Mouse (Mus musculus) thymus, adult 2 months (tissue): ENCODE measurements around the gene Olfr287. TPM values are rescaled to one million over a fixed set of nuclear protein-coding genes. Genes with fewer than 3 reads are reported as not detected.

Experiments used
- DNase-seq: peaks from one replicate; pipeline ENCODE4 v3.0.0; 2021
- H3K27ac ChIP-seq: fragments of 200-500 bp; 2 replicates; pipeline ENCODE4 v1.5.1; 2012; ENCODE audit warnings: low read length, control low read depth; ENCODE audit not compliant: control insufficient read depth, insufficient read depth
- H3K27me3 ChIP-seq: fragments of 200-500 bp; 2 replicates; pipeline ENCODE4 v1.6.1; 2012; ENCODE audit warnings: mild to moderate bottlenecking, low read length, moderate library complexity, mixed read lengths; ENCODE audit not compliant: control insufficient read depth, insufficient read depth
- H3K36me3 ChIP-seq: fragments of 200-500 bp; 2 replicates; pipeline ENCODE4 v1.6.1; 2012; ENCODE audit warnings: mild to moderate bottlenecking, low read length, moderate library complexity; ENCODE audit not compliant: control insufficient read depth, insufficient read depth
- H3K4me1 ChIP-seq: fragments of 200-500 bp; replicated peaks from 2 replicates; pipeline ENCODE4 v1.6.1; 2012; ENCODE audit warnings: low read length; ENCODE audit not compliant: control insufficient read depth, insufficient read depth
- H3K4me3 ChIP-seq: fragments of 200-500 bp; 2 replicates; pipeline ENCODE4 v1.5.1; 2012; ENCODE audit warnings: mild to moderate bottlenecking, low read length, control low read depth, moderate library complexity; ENCODE audit not compliant: control insufficient read depth, insufficient read depth
- CTCF ChIP-seq: fragments of 200-500 bp; IDR thresholded peaks from 2 replicates; pipeline ENCODE4 v1.5.1; 2012; ENCODE audit warnings: mild to moderate bottlenecking, control low read depth, low read length, moderate library complexity, borderline replicate concordance; ENCODE audit not compliant: control insufficient read depth, poor library complexity, insufficient read depth; ENCODE audit errors: extremely low read depth
- POLR2A ChIP-seq: fragments of 200-500 bp; IDR thresholded peaks from 2 replicates; pipeline ENCODE4 v1.6.1; 2012; ENCODE audit warnings: mild to moderate bottlenecking, low read length, control low read depth, moderate library complexity; ENCODE audit not compliant: control insufficient read depth, poor library complexity, insufficient read depth; ENCODE audit errors: extremely low read depth
- WGBS: fragments of 180-500 bp; shearing (Covaris S2); methylation state at CpG from one replicate; pipeline ENCODE4 v1.1.7; 2018; 5-methylcytosine and 5-hydroxymethylcytosine counted together
- polyA plus RNA-seq: library from polyadenylated mRNA; depleted of rRNA; stranded (reverse); fragments of >200 nt; gene quantifications from 2 replicates; pipeline ENCODE4 v1.2.3, GENCODE M21; 2012; rRNA removed

Olfr287 gene
- polyA plus RNA-seq: 0.22 TPM in 1 of 2 replicates, not detected in the other

DNA sequence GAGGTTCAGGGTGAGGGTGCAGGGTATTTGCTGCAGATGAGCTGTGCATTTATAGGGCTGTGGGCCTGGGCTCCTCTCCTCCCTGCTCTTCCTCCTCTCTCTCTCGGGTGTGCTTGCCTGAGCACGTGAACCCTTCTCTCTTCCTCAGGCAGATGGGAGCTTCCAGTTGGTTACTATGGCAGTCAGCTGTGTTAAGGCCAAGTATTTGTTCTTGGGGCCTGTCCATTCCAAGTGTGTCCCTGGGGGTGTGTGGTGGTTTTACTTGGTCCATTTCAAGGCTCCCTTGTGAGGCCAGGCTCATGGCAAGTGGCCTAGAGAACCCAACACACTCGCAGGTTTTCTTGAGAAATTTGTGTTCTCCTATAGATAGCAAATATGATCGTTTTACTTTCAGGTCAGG, at the start of gene Olfr287, which contains the start of gene Gm44579:
Gene Olfr287, minus strand, starts transcription at position 180 of the 400 bp plus-strand sequence.
Gene Gm44579, minus strand, starts transcription at position 101 of the 400 bp plus-strand sequence.
- H3K36me3 ChIP-seq: no peaks in the 10 kb centered on the region
- H3K27ac ChIP-seq: no peak within 1 kb of the TSS
- 78% methylated on average over 4 of the region's 4 CpGs for WGBS
- DNase-seq: no peak
- no peak within 1 kb of the TSS for H3K4me3 ChIP-seq
- H3K4me1 ChIP-seq: no peaks in the 10 kb centered on the region
- TF ChIP-seq POLR2A: no peak
- TF ChIP-seq CTCF: no peak
- H3K27me3 ChIP-seq: no peaks in the 10 kb centered on the region

- DNase-seq: no peak
- no peaks in the 10 kb centered on the region for H3K4me1 ChIP-seq
- WGBS: 89% methylated on average over 7 of the region's 7 CpGs
- H3K36me3 ChIP-seq: no peaks in the 10 kb centered on the region
- TF ChIP-seq POLR2A (no peak), CTCF (no peak)
- no peak overlapping the region for H3K27ac ChIP-seq
- H3K4me3 ChIP-seq: no peak overlapping the region
- H3K27me3 ChIP-seq: no peaks in the 10 kb centered on the region
Measured at GRCm38 (mm10) chr15:98257776-98258175, 36.9 kb upstream of the Olfr287 start.

GRCm38 (mm10) chr15:98257193-98257592, 36.3 kb upstream of the Olfr287 start, which contains the start of gene H1fnt:
TSS of gene H1fnt (minus strand) at chr15:98257293.
- Histone ChIP-seq H3K4me1 (no peaks in the 10 kb centered on the region), H3K4me3 (no peak within 1 kb of the TSS), H3K27ac (no peak within 1 kb of the TSS), H3K27me3 (no peaks in the 10 kb centered on the region), H3K36me3 (no peaks in the 10 kb centered on the region)
- no peak for TF ChIP-seq POLR2A
- TF ChIP-seq CTCF: no peak
- 97% methylated on average over 8 of the region's 8 CpGs for WGBS
- no peak for DNase-seq

DNA sequence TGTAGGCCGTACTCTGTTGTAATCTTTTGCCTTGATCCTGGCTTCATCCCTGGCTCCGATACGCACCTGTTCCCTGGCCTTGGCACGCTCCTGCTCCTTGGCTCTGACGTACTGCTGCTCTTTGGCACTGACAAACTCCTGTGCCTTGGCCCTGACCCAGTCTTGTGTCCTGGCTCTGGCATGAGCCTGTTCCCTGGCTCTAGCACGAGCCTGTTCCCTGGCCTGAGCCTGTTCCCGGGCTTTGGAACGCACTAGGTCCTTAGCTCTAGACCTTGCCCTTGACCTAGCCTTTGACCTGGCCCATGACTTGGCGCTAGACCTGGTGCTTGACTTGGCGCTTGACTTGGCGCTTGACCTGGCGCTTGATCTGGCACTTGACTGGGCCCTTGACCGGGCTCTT, 35.4 kb upstream of the Olfr287 start:
- H3K27ac ChIP-seq: no peak overlapping the region
- no peak overlapping the region for H3K4me3 ChIP-seq
- no peaks in the 10 kb centered on the region for H3K27me3 ChIP-seq
- no peaks in the 10 kb centered on the region for H3K4me1 ChIP-seq
- no peaks in the 10 kb centered on the region for H3K36me3 ChIP-seq
- TF ChIP-seq POLR2A: no peak
- no peak for TF ChIP-seq CTCF
- DNase-seq: no peak
- WGBS: 98% methylated on average over 13 of the region's 13 CpGs

- no peak for DNase-seq
- Histone ChIP-seq H3K4me1 (no peaks in the 10 kb centered on the region), H3K36me3 (no peaks in the 10 kb centered on the region), H3K27ac (no peak overlapping the region), H3K27me3 (no peaks in the 10 kb centered on the region), H3K4me3 (no peak overlapping the region)
- 42% methylated on average over 4 of the region's 4 CpGs for WGBS
- TF ChIP-seq POLR2A (no peak), CTCF (no peak)
Measured at GRCm38 (mm10) chr15:98235442-98235841, 14.6 kb upstream of the Olfr287 start.

DNA sequence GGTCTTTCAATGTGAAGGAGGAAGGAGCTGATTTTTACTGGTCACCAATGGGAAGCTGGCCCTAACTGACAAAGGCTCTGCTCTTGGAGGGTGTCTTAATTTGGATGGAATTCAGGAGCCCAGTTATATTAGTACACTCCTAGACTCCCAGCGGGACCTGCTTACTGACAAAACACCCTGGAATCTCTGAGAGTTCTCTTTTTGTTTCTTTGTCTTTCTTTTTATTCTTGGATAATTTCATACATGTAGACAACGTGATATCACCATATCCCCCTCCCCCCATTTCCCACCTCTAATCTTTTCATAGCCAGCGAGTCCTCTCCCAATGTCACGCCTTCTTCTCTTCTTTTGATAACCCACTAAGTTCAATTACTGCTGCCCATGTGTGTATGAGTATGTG, 13.5 kb upstream of the Olfr287 start, which contains the start of gene Olfr286:
Gene Olfr286, minus strand, starts transcription at position 101 of the 400 bp plus-strand sequence.
- H3K36me3 ChIP-seq: no peaks in the 10 kb centered on the region
- 97% methylated on average over 4 of the region's 4 CpGs for WGBS
- no peak for TF ChIP-seq POLR2A
- no peak for TF ChIP-seq CTCF
- DNase-seq: no peak
- H3K27ac ChIP-seq: no peak within 1 kb of the TSS
- H3K4me1 ChIP-seq: no peaks in the 10 kb centered on the region
- H3K27me3 ChIP-seq: no peaks in the 10 kb centered on the region
- no peak within 1 kb of the TSS for H3K4me3 ChIP-seq

- no peaks in the 10 kb centered on the region for H3K4me1 ChIP-seq
- no peaks in the 10 kb centered on the region for H3K27me3 ChIP-seq
- TF ChIP-seq POLR2A (no peak), CTCF (no peak)
- DNase-seq: no peak
- no peak overlapping the region for H3K4me3 ChIP-seq
- H3K27ac ChIP-seq: no peak overlapping the region
- 84% methylated on average over 7 of the region's 7 CpGs for WGBS
- H3K36me3 ChIP-seq: no peaks in the 10 kb centered on the region
Measured at GRCm38 (mm10) chr15:98226096-98226495, 5.2 kb upstream of the Olfr287 start.
